Mouse (Mus musculus) splenic B cell, adult 2 months (primary cell): ENCODE data around the gene Carhsp1.

Experiments used
- DNase-seq: peaks from one replicate; pipeline ENCODE4 v3.0.0-alpha.2; 2011; ENCODE audit warnings: low read depth, low spot score
- H3K27me3 ChIP-seq: 2 replicates; pipeline ENCODE4 v1.6.1; 2012; ENCODE audit warnings: mild to moderate bottlenecking, low read length, moderate library complexity, mixed read lengths; ENCODE audit not compliant: control insufficient read depth, poor library complexity, insufficient read depth, severe bottlenecking
- H3K36me3 ChIP-seq: 2 replicates; pipeline ENCODE4 v1.6.1; 2012; ENCODE audit warnings: mild to moderate bottlenecking, low read length, moderate library complexity, mixed read lengths; ENCODE audit not compliant: control insufficient read depth, poor library complexity, insufficient read depth, severe bottlenecking

Carhsp1 gene

DNA sequence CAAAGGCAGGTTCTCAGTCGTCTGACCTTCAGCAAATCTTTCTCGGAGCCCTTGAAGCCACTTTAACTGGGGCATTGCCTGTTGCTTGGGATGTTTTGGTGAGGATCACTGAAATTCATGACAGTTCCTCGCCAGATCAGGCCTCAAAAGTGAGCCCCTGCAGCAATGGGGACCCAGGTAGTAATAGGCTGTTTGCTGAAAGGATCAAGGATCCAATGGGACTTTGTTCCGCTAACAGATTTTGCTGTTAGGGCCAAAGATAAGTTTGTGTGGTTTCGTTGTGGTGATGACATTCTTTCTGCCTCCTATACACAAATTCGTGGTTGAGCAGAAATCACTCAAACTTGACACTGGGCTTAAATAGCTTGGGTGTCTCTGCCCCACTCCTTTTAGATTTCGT is 33.8 kb downstream of the Carhsp1 start:
- H3K36me3 ChIP-seq, result no peaks in the 10 kb centered on the region
- DNase-seq, result peak; percentile 4
- no peaks in the 10 kb centered on the region for H3K27me3 ChIP-seq

DNA sequence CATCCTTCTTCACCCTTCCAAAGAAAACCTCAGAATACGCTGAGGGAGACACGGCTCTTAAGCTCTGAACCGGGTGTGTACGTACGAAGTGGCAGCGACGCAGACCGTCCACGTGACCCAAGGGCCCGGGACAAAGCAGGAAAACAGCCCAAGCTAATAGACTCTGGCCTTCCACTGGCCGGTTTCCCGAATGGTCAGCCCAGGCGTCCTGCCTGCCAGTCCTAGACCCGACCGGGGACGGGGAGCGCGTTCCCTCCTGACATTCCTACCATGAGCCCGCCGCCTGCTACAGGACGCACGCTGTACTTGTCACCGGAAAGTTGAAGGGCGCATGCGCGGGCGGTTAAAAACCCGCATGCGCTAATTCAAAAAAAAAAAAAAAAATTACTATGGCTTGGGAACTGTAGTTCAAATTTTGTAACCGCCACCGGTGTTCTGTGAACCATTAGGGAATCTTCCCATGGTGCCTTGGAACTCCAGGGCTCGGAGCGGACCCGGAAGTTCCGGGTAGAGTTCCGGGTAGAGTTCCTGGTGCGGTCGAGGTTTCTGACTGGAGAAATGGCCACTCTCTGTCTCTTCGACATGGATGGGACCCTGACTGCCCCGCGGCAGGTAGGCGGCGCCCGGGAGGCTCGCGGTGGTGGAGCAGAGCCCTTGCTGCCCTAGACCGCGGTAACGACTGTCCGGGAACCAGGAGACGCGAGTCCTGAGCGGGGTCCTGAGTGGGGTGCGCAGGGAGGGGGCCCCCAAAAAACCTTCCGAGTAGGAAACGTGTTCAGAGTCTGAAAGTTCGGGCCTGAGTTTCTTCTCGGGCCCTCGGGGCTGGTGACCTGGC is 34.5 kb downstream of the Carhsp1 start, which contains the start of the genes Pmm2 and Tmem186:
Gene Pmm2, plus strand, starts transcription at position 458 of the 835 bp plus-strand sequence.
Gene Tmem186, minus strand, starts transcription at position 496 of the 835 bp plus-strand sequence.
- Histone ChIP-seq H3K27me3 (no peaks in the 10 kb centered on the region), H3K36me3 (no peaks in the 10 kb centered on the region)
- DNase-seq, result peak; percentile 86

DNA sequence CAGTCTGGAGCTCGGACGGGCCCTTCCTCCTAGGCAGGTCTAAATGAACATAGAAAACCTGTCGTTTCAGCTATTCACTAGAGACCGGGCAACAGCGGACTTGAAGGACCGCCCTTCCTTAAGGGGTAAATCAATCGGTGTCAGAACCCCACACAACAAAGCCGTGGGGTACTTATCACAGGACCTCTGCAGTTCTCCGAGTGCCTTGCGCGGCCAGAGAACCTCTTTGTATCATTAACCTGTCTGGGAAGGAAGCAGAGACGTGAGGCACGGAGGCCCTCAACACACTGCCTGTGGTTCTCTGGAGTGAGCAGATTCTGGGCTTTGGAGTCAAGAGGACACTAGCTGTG is 35.1 kb downstream of the Carhsp1 start:
- 0 out of 2 replicates have a peak, but pooled peaks cover 2% of the 10 kb centered on the region for H3K36me3 ChIP-seq
- H3K27me3 ChIP-seq, result no peaks in the 10 kb centered on the region
- DNase-seq, result no peak

DNA sequence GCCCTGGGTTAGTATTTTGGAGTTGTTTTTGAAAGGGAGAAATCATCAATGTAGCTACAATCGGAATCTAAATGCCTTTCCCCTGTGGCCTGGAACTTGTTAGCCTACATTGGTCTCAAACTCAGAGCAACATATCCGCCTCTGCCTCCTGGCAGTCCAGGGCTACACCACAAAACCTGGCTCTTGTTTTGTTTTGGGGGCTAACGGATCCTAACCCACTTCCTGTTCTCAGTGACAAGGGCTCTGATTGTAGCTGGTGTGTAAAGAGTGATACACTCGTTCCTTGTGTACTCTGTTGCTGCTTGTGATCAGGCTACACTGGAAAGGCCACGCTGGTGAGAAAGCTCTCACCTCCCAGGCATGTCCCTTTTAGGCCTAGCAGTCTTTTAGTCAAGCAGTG is 40.5 kb downstream of the Carhsp1 start:
- no peaks in the 10 kb centered on the region for H3K27me3 ChIP-seq
- H3K36me3 ChIP-seq, result peaks cover 2% of the 10 kb centered on the region; the same call in 1 of the 2 replicates
- DNase-seq, result no peak

DNA sequence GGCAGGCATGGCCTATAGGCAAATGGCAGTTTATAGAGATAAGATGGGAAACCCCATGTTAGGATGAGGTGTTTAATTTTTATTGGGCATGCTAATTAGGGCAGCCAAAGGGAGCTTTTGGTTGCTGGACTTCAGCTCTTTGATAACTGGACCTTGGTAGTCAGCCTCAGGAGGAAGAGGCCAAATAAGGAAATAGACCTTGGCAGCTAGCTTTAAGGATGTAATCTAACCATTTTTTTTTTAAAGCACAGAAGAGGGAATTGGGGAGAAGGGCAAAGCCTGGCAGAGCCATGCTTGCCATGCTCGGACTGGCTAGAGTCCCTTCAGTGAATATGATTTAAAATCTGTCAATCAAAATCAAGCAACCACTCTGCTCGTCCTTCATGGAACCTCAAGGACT is 41.5 kb downstream of the Carhsp1 start:
- DNase-seq, result no peak
- Histone ChIP-seq H3K36me3 (peaks cover 2% of the 10 kb centered on the region; the same call in 1 of the 2 replicates), H3K27me3 (no peaks in the 10 kb centered on the region)

DNA sequence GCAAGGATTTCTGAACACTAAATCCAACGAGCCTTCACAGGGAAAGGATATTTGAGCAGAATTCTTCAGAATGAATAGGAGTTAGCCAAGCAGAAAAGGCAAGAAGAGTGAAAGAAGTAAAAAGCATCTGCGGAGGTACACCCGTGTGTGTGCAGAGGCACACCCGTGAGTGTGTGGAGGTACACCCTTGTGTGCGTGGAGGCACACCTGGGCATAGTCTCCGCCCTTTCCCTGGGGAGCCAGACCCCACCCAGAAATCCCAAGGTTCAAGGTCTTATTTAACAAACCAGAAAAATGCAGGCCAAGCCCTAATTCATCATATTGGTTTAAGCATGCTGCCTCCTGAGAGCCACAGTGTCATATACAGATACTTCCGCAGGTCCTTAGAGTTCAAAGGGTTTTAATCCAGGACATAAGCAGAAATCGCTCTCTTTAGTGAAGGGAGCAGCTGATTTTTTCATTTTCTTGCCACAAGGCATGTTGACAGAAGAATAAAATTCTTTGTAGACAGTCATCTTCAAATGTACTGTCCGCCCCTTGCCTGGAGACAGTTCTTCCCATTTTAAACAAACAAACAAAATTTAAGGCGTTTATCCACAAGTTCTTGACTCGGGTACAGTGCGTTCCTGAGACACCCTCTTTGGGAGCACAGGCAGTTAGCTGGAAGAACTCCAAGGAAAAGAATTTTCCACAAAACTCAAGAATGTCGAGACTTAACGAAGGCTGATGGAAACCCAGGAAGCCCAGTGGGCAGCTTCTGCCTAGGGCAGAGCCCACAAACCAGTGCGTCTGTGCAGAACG is 51.4 kb downstream of the Carhsp1 start:
- no peak for DNase-seq
- H3K27me3 ChIP-seq, result no peaks in the 10 kb centered on the region
- H3K36me3 ChIP-seq, result no peaks in the 10 kb centered on the region

DNA sequence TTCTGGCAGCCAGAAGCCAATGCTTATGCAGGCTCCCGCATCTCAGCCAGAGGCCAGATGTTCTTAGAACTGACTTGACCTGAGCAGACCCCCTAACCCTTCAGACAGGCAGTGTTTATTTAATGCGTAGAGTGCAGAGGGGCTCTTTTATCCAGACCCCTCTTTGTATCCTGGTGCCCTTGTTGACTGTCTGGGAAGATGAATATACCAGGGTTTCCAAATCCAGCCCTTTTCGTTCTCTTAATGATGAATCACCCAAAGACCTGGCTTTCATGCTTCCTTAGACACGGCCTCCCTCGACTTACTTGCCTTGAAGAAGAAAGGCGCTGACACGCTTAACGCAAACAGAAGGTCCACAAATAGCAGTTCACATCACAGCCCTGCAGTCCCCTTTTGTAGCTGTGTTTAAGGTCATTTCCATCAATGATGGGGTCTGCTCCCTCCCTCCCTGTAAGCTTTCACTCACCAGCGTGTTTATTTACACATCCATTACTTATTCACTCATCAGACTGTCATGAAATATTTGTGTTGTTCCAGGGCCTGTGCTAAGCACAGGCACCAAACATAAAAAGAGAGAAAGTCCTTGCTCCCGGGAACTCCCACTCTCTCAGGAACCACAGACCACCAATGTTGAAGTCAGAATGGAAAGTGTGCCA is 52.2 kb downstream of the Carhsp1 start:
- H3K36me3 ChIP-seq, result no peaks in the 10 kb centered on the region
- no peak for DNase-seq
- no peaks in the 10 kb centered on the region for H3K27me3 ChIP-seq

DNA sequence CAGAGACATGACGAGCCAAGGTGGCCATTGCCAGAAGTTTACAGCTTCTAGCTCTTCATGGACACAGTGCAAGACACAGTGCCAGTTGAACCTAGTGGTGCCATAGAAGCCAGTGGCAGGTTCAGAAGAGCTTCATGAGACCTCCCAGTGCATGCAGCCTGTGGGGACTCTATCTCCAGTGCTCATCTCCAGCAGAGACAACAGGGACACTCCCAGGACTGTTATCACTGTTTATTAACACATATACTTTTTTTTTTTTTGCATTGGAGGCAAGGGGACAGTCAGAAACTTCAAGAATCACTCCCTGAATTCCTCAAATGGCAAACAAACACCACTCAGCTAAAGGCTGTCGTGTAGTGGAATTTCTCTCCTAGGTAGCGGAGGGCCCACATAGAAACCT is 58.5 kb downstream of the Carhsp1 start:
- no peaks in the 10 kb centered on the region for H3K36me3 ChIP-seq
- DNase-seq, result no peak
- no peaks in the 10 kb centered on the region for H3K27me3 ChIP-seq

DNA sequence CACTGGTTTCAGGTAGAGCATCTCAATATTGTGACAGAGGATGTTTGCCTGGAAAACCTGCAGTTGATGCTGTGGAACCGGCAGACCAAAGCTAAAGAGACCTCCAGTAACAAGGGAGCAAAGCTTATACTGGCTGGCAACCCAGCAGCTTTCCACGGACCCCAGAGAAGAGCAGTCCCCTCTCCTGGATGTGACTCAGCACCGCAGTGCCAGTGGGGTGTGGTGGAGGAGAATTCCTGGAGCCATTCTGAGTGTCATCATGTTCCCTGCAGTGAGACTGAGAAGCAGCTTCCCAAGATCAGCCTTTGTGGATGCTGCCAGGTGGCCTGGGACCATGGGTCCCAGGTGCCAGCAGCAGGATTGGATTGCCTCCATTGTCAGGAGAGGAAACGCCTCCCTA is 58.9 kb downstream of the Carhsp1 start:
- Histone ChIP-seq H3K36me3 (no peaks in the 10 kb centered on the region), H3K27me3 (no peaks in the 10 kb centered on the region)
- DNase-seq, result no peak

DNA sequence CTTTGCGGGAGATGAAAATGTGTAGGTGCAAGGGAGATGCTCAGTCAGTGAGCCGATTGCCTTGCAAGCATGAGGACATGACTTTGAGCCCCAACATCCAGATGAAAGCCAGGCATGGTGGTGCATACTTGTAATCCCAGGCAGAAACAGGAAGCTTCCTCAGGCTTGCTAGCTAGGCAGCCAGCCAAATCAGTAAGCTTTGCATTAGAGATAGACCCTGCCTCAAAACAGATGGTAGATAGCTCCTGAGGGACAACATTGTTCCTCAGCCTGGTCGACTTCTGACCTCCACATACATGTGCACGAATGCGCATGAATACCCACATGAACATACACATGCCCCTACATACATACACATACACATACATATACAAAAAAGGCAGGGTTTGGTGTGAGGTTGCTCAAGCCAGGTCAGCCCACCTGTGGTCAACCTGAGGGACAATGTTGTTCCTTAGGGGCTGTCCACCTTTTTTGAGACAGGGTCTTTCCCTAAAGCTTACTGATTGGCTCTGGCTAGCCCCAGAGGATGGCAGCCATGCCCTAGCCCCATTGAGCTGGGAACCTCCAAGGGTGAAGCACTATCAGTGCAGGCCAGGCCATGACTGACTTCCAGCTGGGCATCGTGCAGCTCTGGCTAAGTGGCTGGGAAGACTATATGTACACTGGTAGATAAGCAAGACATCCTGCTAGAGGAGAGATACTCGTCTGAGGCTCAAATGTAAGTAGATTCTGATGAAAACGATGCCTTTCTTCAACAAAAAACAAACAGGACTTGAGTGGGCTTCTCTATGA is 59.5 kb downstream of the Carhsp1 start:
- no peaks in the 10 kb centered on the region for H3K36me3 ChIP-seq
- H3K27me3 ChIP-seq, result no peaks in the 10 kb centered on the region
- DNase-seq, result no peak

DNA sequence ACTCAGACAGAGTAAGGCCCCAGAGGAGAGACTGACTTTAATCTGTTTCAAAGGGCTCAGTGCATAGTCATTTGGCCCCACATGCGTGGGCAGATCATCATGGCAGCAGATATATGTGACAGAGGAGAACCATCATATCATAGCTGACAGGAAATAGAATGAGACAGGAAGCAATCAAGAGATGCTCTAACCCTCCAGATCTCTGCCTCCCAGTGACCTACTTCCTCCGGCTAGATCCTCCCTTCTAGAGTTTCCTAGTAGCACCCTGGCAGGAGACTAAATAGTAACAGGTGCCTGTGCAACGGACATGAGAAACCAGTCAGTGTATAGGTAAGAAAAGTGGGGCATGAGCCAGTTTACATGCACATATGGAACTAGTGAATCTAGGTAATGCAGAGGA is 61.6 kb downstream of the Carhsp1 start:
- no peaks in the 10 kb centered on the region for H3K27me3 ChIP-seq
- DNase-seq, result no peak
- no peaks in the 10 kb centered on the region for H3K36me3 ChIP-seq
